Mouse (Mus musculus): Measurements from ENCODE around the gene Pgf. TPM values are rescaled to one million over a fixed set of nuclear protein-coding genes. Genes with fewer than 3 reads are reported as not detected.

The Pgf gene
- 13.4 and 14.5 TPM in 2 replicates for polyA plus RNA-seq (2014; fragmentation: Nextera tagmentation; extraction: Ambion mirVana)

DNA sequence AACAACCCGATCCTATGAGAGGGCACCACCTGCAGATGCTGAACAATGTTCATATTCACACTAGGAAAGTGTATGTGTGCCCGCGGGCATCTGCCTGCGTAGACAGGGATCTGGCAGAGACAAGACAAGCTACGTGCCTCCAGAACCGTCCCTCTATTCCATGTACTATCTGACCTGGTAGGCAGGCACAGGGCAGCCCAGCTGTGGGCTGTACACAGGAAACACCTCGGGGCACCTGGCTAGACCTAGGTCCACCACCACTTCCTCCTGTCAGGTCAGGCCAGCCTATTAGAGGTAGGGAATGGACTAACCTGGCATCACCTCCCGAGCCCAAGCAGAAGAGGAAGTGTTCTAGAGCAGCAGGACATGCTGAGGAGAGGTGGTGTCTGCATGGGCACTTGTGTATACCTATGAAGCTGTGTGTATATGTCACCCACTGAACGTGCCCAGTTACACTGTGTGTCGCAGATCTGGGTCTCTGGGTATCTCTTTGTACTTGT lies at the start of gene Pgf:
Gene Pgf (minus strand): TSS at position 51 of the 500 bp plus-strand sequence.
- 0 out of 2 replicates have a peak, but pooled peaks cover 3% of the 10 kb centered on the region for H3K27me3 ChIP-seq (ENCODE audit: control insufficient read depth, insufficient read depth, low read length)
- no peak within 1 kb of the TSS for H3K27ac ChIP-seq (replicated peaks; ENCODE audit: low read depth, low read length)
- no peak for ATAC-seq (replicated peaks; ENCODE audit: insufficient number of reproducible peaks, low FRiP score, low TSS enrichment, low read depth)

DNA sequence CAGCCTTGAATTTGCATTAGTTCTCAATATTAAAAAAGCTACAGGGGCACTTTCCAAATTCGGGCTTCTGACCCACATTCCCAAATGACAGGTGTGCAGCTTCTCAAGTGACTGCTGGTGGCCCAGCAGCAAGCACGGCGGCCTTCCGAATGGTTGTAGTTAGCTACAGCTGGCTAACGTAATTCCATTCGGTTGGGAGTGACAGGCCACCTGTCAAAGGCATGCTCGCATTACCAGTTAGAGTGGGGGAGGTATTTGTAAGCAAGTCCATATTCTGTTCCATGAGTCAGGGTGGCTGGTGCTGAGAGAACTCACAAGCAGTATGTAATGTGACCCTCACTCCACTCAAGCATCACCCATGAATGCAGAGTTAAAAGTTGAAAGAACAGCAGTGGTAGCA lies 49.6 kb upstream of the Pgf start:
- Histone ChIP-seq H3K27ac (replicated peaks; ENCODE audit: low read depth, low read length) (no peak overlapping the region), H3K36me3 (replicated peaks; ENCODE audit: control insufficient read depth, insufficient read depth, low read depth, low read length) (peaks cover 17% of the 10 kb centered on the region), H3K9me3 (replicated peaks; ENCODE audit: control insufficient read depth, low read length) (no peaks in the 10 kb centered on the region), H3K4me2 (ENCODE audit: low read depth, low read length) (no peak overlapping the region), H3K27me3 (ENCODE audit: control insufficient read depth, insufficient read depth, low read length) (no peaks in the 10 kb centered on the region), H3K9ac (replicated peaks; ENCODE audit: low read length) (no peak overlapping the region), H3K4me3 (ENCODE audit: low read depth, low read length) (no peak overlapping the region), H3K4me1 (ENCODE audit: control insufficient read depth, insufficient read depth, low read length) (peaks cover 6% of the 10 kb centered on the region; the same call in 1 of the 2 replicates)
- DNase-seq (ENCODE audit: low spot score) (peak; percentile 58), ATAC-seq (replicated peaks; ENCODE audit: insufficient number of reproducible peaks, low FRiP score, low TSS enrichment, low read depth) (peak; percentile 53; the same call in 1 of the 2 replicates)
- 20% methylated on average over 7 of the region's 7 CpGs for WGBS

More for the DNA sequence above, at the start of gene Pgf:
- Histone ChIP-seq H3K9me3 (replicated peaks; ENCODE audit: control insufficient read depth, low read length) (no peaks in the 10 kb centered on the region), H3K4me1 (ENCODE audit: control insufficient read depth, insufficient read depth, low read length) (peaks cover 18% of the 10 kb centered on the region), H3K36me3 (replicated peaks; ENCODE audit: control insufficient read depth, insufficient read depth, low read depth, low read length) (no peaks in the 10 kb centered on the region), H3K4me3 (ENCODE audit: low read depth, low read length) (peak within 1 kb of the TSS; percentile 34), H3K9ac (replicated peaks; ENCODE audit: low read length) (peak within 1 kb of the TSS; percentile 56), H3K4me2 (ENCODE audit: low read depth, low read length) (peak within 1 kb of the TSS; percentile 71)
- no peak for DNase-seq (ENCODE audit: low spot score)
- 66% methylated on average over 10 of the region's 10 CpGs for WGBS

DNA sequence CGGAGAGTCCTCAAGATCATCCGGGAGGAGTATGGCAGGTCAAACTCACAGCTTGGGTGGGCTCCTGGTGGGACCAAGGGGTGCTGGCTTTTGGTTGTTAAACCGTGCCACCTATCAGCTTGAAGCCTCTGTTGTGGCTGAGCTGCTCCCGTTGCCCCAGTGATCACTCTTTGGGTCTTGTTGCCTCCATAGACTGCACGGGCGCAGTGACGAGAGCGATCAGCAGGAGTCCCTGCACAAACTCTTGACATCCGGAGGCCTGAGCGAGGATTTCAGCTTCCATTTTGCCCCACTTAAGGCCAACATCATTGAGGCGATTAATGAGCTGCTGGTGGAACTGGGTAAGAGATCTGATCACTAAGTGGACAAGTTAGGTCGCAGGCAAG lies 42.3 kb upstream of the Pgf start:
- Histone ChIP-seq H3K27me3 (ENCODE audit: control insufficient read depth, insufficient read depth, low read length) (no peaks in the 10 kb centered on the region; the same call in 1 of the 2 replicates), H3K27ac (replicated peaks; ENCODE audit: low read depth, low read length) (no peak overlapping the region)
- no peak for DNase-seq (ENCODE audit: low spot score)

DNA sequence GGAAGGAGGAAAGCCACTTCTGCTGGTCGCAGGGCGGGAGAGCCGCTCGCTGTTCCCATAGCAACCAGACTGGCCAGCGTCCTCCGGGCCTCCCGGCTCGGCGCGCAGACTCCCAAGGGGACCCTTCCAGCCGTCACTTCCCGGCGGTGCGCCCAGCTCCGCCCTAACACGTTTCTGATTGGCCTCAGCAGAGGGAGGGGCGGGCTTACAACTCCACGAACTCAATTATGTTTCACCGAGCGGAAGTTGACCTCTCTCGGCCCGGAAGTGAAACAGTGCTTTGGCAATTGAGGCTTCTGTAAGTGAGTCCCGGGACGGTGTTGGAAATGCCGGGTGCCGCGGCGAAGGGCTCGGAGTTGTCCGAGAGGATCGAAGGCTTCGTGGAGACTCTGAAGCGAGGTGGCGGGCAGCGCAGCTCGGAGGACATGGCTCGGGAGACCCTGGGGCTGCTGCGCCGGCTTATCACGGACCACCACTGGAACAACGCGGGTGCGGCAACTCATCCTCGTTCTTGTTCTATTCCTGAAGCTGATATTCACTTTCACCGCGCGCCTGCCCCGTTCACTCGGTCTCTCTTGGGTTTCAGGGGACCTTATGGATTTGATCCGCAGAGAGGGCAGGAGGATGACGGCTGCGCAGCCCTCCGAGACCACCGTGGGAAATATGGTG lies 41.8 kb upstream of the Pgf start, which contains the start of gene Eif2b2:
Gene Eif2b2 (plus strand): TSS at position 246 of the 669 bp plus-strand sequence.
- H3K27me3 ChIP-seq (ENCODE audit: control insufficient read depth, insufficient read depth, low read length) = no peaks in the 10 kb centered on the region; the same call in 1 of the 2 replicates
- DNase-seq (ENCODE audit: low spot score) (peak; percentile 99), ATAC-seq (replicated peaks; ENCODE audit: insufficient number of reproducible peaks, low FRiP score, low TSS enrichment, low read depth) (peak; percentile 99)
- WGBS = under 1% methylated on average over 54 of the region's 54 CpGs
- no peaks in the 10 kb centered on the region for H3K4me1 ChIP-seq (ENCODE audit: control insufficient read depth, insufficient read depth, low read length)
- no peaks in the 10 kb centered on the region for H3K9me3 ChIP-seq (replicated peaks; ENCODE audit: control insufficient read depth, low read length)
- H3K27ac ChIP-seq (replicated peaks; ENCODE audit: low read depth, low read length) = 0 out of 2 replicates have a peak within 1 kb of the TSS, but pooled peaks have one; percentile 49
- H3K4me2 ChIP-seq (ENCODE audit: low read depth, low read length) = peak within 1 kb of the TSS; percentile 73
- H3K9ac ChIP-seq (replicated peaks; ENCODE audit: low read length) = peak within 1 kb of the TSS; percentile 66
- peaks cover 3% of the 10 kb centered on the region; the same call in 1 of the 2 replicates for H3K36me3 ChIP-seq (replicated peaks; ENCODE audit: control insufficient read depth, insufficient read depth, low read depth, low read length)
- H3K4me3 ChIP-seq (ENCODE audit: low read depth, low read length) = peak within 1 kb of the TSS; percentile 81

More for the DNA sequence above, 42.3 kb upstream of the Pgf start:
- Histone ChIP-seq H3K9me3 (replicated peaks; ENCODE audit: control insufficient read depth, low read length) (no peaks in the 10 kb centered on the region), H3K36me3 (replicated peaks; ENCODE audit: control insufficient read depth, insufficient read depth, low read depth, low read length) (peaks cover 4% of the 10 kb centered on the region), H3K4me1 (ENCODE audit: control insufficient read depth, insufficient read depth, low read length) (no peaks in the 10 kb centered on the region), H3K4me2 (ENCODE audit: low read depth, low read length) (peak overlapping the region; percentile 73), H3K4me3 (ENCODE audit: low read depth, low read length) (peak overlapping the region; percentile 81), H3K9ac (replicated peaks; ENCODE audit: low read length) (peak overlapping the region; percentile 66)
- peak; percentile 25; the same call in 1 of the 2 replicates for ATAC-seq (replicated peaks; ENCODE audit: insufficient number of reproducible peaks, low FRiP score, low TSS enrichment, low read depth)
- WGBS = 3% methylated on average over 12 of the region's 12 CpGs

DNA sequence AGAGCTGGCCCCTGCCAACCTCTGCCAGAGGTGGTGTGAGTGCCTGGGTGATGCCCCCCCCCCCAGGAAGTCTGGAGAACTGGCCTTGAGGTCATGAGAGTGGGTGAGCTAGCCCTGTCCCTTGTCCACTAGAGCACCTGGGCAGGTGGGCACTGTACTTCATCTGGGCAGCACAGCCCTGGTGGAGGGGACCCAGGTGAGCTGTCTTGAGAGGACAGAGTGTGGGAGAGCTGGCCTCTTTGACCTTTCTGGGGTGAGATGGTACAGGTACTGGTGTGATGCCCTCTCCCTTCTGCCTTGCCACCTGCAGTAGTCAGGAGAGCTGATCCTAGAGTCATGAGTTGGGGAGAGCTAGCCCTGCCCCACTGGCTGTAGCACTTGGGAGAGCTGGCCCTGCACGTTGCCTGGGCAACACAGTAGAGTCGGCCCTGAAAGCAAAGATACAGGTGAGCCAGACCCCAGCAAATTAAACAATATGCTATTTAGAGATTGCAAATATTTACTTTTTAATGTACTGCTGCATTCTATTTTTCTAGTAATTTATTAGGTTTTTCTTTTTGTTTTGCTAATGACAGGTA lies 40.2 kb upstream of the Pgf start:
- Histone ChIP-seq H3K36me3 (replicated peaks; ENCODE audit: control insufficient read depth, insufficient read depth, low read depth, low read length) (peaks cover under 1% of the 10 kb centered on the region; the same call in 1 of the 2 replicates), H3K4me3 (ENCODE audit: low read depth, low read length) (no peak overlapping the region), H3K9me3 (replicated peaks; ENCODE audit: control insufficient read depth, low read length) (no peaks in the 10 kb centered on the region), H3K9ac (replicated peaks; ENCODE audit: low read length) (no peak overlapping the region), H3K4me1 (ENCODE audit: control insufficient read depth, insufficient read depth, low read length) (no peaks in the 10 kb centered on the region), H3K4me2 (ENCODE audit: low read depth, low read length) (no peak overlapping the region), H3K27ac (replicated peaks; ENCODE audit: low read depth, low read length) (no peak overlapping the region), H3K27me3 (ENCODE audit: control insufficient read depth, insufficient read depth, low read length) (no peaks in the 10 kb centered on the region; the same call in 1 of the 2 replicates)
- whole genome bisulfite sequencing = 80% methylated on average over 2 of the region's 2 CpGs
- ATAC-seq (replicated peaks; ENCODE audit: insufficient number of reproducible peaks, low FRiP score, low TSS enrichment, low read depth) (no peak), DNase-seq (ENCODE audit: low spot score) (no peak)

DNA sequence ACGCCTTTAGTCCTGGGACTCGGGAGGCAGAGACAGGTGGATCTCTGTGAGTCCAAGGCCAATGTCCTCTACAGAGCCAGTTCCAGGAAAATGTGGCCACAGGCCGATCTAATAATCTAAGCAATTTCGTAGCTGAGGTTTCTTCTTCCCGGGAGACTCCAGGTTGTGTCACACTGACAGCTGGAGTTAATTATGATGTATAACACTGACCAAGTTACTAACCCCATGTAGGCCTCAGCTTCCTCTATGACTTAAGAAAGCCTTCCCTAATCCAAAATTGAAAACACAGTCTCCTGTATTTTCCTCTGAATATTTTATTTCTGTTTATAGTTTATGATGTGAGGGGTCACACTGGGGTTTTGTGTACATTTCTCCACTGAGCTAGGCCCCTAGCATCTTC lies 37.4 kb upstream of the Pgf start:
- Histone ChIP-seq H3K4me3 (ENCODE audit: low read depth, low read length) (no peak overlapping the region), H3K4me2 (ENCODE audit: low read depth, low read length) (no peak overlapping the region), H3K27ac (replicated peaks; ENCODE audit: low read depth, low read length) (no peak overlapping the region), H3K27me3 (ENCODE audit: control insufficient read depth, insufficient read depth, low read length) (no peaks in the 10 kb centered on the region; the same call in 1 of the 2 replicates), H3K9me3 (replicated peaks; ENCODE audit: control insufficient read depth, low read length) (no peaks in the 10 kb centered on the region), H3K4me1 (ENCODE audit: control insufficient read depth, insufficient read depth, low read length) (no peaks in the 10 kb centered on the region), H3K36me3 (replicated peaks; ENCODE audit: control insufficient read depth, insufficient read depth, low read depth, low read length) (no peaks in the 10 kb centered on the region), H3K9ac (replicated peaks; ENCODE audit: low read length) (no peak overlapping the region)
- ATAC-seq (replicated peaks; ENCODE audit: insufficient number of reproducible peaks, low FRiP score, low TSS enrichment, low read depth) (no peak), DNase-seq (ENCODE audit: low spot score) (peak; percentile 50)
- 55% methylated on average over 5 of the region's 5 CpGs for WGBS

DNA sequence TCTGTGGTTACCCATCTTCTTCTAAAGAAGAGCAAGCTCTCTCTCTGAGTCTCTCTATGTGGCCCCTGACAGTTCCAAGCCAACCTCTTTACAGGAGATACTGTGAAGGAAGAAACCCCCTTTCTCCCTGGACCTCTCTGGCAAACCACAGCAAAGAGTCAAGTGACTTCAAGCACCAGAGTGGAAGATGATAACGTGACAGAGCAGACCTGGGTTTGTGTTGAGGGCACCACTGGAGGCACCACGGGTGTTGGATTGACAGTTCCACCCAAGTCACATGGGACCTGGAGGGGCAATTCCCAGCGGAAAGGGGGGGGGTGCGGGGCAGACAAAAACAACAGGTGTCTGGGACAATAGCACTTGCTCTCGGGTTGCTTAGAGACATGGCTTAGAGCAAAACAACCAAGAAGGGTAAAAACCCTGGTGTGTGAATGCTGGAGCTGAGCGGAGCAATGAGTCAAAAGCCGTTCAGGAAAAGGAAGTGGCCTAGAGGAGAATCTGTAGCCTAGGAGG lies 31.2 kb upstream of the Pgf start:
- H3K9me3 ChIP-seq (replicated peaks; ENCODE audit: control insufficient read depth, low read length) = no peaks in the 10 kb centered on the region
- ATAC-seq (replicated peaks; ENCODE audit: insufficient number of reproducible peaks, low FRiP score, low TSS enrichment, low read depth) (no peak), DNase-seq (ENCODE audit: low spot score) (no peak)
- H3K4me1 ChIP-seq (ENCODE audit: control insufficient read depth, insufficient read depth, low read length) = no peaks in the 10 kb centered on the region
- H3K4me2 ChIP-seq (ENCODE audit: low read depth, low read length) = no peak overlapping the region
- H3K9ac ChIP-seq (replicated peaks; ENCODE audit: low read length) = no peak overlapping the region
- H3K4me3 ChIP-seq (ENCODE audit: low read depth, low read length) = no peak overlapping the region
- H3K27ac ChIP-seq (replicated peaks; ENCODE audit: low read depth, low read length) = no peak overlapping the region
- no peaks in the 10 kb centered on the region for H3K36me3 ChIP-seq (replicated peaks; ENCODE audit: control insufficient read depth, insufficient read depth, low read depth, low read length)
- 27% methylated on average over 7 of the region's 7 CpGs for WGBS
- no peaks in the 10 kb centered on the region for H3K27me3 ChIP-seq (ENCODE audit: control insufficient read depth, insufficient read depth, low read length)
